Mouse (Mus musculus): Measurements from ENCODE around the gene Eno4. TPM values are rescaled to one million over a fixed set of nuclear protein-coding genes. Genes with fewer than 3 reads are reported as not detected.
A peak's percentile ranks its signal among the peaks of the same experiment; 100 is the strongest.

The Eno4 gene
- total RNA-seq, 1 experiment from 2014 or later: 0.30 TPM

- DNase-seq: peak; percentile 27
These were observed 30.9 kb downstream of the Eno4 start for GRCm38 (mm10) chr19:58974126-58974525.

DNA sequence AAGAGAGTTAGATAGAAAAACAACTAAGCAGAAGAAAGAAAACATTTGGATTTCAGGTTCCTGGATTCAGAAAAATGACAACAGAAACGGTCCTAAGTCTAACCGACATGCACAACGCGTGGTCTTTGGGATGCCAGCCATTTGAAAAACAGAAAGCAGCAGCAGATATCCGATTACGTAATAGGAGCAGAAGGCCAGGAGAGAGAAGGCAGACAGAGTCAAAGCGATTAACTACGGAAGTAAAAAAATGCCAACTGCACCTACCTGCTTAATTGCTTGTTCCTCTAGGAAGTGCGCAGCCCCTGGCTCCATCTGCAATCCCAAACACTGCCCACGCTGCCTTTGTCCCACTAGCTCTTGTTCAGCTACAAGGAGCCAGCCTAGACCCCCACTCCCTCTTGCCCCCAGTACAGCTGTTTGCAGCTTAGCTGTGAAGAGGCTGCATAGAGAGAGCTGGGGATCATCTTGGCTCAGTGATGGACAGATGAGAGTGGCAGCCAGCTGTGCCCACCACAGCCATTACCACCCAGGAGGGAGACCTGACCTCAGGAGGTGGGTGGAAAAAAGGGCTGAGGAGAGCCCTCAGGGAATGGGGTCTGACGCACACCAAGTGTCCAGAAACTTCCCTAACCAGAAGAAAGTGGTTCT is 32.1 kb downstream of the Eno4 start:
- DNase-seq: no peak

DNA sequence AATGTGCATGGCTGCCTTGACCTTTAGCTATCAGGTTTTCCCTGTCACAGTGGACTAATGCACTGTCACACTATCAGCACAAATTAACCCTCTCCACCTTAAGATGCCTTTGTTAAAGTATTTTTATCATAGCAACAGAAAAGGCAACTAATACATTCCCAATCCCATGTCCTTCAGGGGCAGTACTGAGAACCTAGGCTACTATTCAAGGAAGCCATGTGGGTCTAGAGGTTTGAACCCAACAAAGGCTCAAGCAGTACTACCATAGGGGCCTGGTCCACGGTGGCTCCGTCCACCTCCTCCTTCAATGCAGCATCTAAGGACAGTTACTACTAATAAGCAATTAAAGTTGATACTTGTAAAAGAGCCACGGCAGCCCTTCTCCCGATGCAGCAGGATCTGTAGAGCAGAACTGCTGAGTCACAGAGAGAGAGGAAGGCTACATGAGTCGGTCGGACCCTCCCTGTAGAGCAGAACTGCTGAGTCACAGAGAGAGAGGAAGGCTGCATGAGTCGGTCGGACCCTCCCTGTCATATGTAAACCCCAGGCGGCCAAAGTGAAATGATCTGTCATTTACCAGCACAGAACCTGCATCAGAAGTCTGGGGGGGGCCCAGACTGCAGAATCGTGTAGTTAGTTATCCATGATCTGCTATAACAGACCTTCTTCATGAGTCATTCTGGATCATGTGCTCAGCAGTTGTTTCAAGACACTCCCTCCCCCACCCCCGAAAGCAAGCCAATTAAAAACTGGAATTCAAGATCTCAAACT is 35.4 kb downstream of the Eno4 start:
- peak; percentile 48 for DNase-seq

DNA sequence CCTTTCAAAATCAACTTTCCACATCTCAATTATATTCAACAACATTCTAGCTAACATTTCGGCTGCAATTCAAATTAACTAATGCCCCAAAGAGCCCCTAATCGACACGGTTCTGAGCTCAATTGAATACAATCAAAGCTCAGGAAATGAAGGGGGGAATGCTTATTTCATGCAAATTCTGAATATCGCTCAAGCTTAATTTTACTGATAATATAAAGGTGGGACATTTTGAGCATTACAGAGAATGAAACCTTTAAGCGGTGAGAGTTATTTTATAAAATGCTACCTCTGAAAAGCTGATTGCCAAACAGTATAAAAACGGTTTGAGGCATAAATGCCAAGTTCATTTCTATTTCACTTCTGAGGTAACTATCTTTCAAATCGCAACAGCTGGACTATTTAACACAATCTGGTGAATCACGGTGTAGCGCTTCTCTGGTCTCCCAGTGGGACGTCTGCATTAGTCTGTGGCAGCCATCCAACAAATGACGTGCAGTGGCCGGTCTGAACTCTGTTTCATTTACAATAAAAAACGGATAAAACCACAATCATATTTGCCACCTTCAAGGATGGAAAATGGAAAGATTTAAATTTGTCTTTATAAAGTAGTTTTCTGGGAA is 36.3 kb downstream of the Eno4 start:
- peak; percentile 68 for DNase-seq

GRCm38 (mm10) chr19:58980056-58980440 is 36.8 kb downstream of the Eno4 start:
- DNase-seq: no peak

DNA sequence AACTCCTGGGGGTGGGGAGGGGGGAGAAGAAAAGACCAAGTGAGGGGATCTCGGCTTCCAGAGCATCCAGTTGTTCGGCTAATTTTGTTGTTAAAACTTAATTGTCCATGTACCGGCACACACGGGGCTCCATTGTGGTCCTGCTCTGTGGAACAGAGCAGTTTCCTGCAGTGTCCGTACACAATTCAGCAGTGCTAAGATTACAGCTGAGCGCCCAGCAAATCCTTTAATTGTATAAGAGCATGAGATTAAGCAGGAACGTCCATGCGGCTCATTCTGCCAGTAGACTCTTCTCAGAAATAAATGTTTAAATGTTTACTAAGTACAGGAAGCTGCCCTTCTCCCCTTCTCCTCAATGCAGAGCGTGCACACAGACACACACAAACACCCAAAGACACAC is 38.3 kb downstream of the Eno4 start:
- DNase-seq: no peak

DNA sequence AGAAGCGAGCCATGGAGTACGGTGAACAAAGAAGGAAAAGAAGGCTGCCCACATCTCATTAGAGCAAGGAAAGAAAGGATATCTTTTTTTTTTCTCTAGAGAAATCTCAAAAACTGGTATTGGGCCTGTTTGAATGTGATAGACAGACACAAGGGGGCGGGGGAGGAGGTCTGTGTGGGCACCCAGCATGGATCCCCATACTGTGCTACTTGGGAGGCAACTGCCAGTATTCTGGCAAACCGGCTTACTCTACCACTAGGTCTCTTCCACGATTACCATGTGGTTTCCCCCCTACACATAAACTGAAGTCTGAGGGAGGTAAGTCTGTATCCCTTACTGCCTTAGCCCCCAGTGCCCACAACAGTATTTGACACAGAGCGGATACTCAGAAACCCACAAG is 59.6 kb downstream of the Eno4 start:
- no peak for DNase-seq

DNA sequence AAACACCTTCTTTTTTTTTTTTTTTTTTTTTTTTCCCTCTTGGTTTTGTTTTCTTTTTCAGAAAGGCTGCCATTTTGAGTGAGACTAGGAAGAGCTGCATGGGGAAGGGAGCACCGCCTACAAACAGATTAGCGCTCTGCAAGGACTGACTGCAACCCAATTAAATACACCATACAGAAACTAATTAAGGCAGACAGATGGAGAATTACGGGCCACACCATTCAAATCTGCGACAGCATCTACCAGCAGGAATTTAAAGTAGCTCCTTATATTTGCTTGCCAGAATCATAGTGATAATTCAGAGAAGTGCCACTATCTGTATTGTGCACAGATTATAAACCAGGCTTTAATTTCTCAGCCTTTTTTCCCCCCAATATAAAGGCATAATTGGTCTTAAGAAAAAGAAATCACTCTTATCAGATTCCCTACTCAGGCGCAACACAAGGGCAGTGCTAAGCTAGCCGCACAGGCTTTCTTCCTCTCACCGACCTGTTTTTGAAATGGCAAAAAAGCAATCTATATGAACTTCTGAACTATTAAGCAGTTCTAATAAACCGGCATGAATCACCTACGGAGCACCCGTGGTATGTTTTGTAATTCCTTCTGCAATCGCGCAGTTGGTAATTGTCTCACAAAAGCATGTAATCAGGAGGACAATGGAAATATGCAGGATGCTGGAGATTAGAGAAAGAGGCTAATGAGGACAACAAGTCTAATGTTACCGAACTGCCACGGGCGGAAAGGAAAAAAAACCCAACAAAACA is 63.5 kb downstream of the Eno4 start:
- DNase-seq: no peak

- no peak for DNase-seq
These were observed 67.6 kb downstream of the Eno4 start for GRCm38 (mm10) chr19:59010802-59011201.

Small RNAs within 50 kb of the gene (microRNA-seq; reads per million reads assigned to microRNA genes)
- 1.5 to 3.0 reads per million in 2 experiments for gene Mir3086

Other genes with a start within 250 kb of the Eno4 start
- 1.7 TPM in 1 of 2 replicates, not detected in the other for gene Pnliprp1, start 214.5 kb upstream of the Eno4 start, total RNA-seq (2021)
- gene Pnliprp2, start 183.7 kb upstream of the Eno4 start, total RNA-seq (2021): not detected in 2 replicates
- not detected in 2 replicates for gene 1700019N19Rik, start 149.0 kb upstream of the Eno4 start, total RNA-seq (2021)
- gene Hspa12a, start 229 bp downstream of the Eno4 start, total RNA-seq (2021): 60.8 and 61.8 TPM in 2 replicates
- gene Shtn1, start 132.7 kb downstream of the Eno4 start, total RNA-seq (2021): 10.9 and 11.7 TPM in 2 replicates
- not detected in 2 replicates for gene Vax1, start 226.6 kb downstream of the Eno4 start, total RNA-seq (2021)

Data from adrenal gland, postnatal 14 days (tissue).